Mouse (Mus musculus): ENCODE data around the gene Wipf1. TPM values are rescaled to one million over a fixed set of nuclear protein-coding genes. Genes with fewer than 3 reads are reported as not detected.

The Wipf1 gene
- total and polyA plus RNA-seq, 2 experiments from 2014 or later = 1.7 to 2.9 TPM

GRCm38 (mm10) chr2:73427293-73427692 is 102.2 kb downstream of the Wipf1 start:
- WGBS = 34% methylated on average over 1 of the region's 1 CpGs
- H3K4me2 ChIP-seq (ENCODE audit: low read depth, low read length) = no peak overlapping the region
- no peaks in the 10 kb centered on the region for H3K27me3 ChIP-seq (ENCODE audit: control insufficient read depth, insufficient read depth, low read length)
- TF ChIP-seq CTCF (IDR thresholded peaks at IDR 0.05; ENCODE audit: low read depth) = peak; percentile 57
- TF ChIP-seq EP300 (IDR thresholded peaks at IDR 0.05; ENCODE audit: low read depth) = no peak
- H3K9me3 ChIP-seq (replicated peaks; ENCODE audit: control insufficient read depth, low read length) = no peaks in the 10 kb centered on the region
- no peak overlapping the region for H3K4me3 ChIP-seq (ENCODE audit: low read depth, low read length)
- H3K4me1 ChIP-seq (ENCODE audit: control insufficient read depth, insufficient read depth) = no peaks in the 10 kb centered on the region
- H3K27ac ChIP-seq (ENCODE audit: low read depth) = no peak overlapping the region
- H3K36me3 ChIP-seq (replicated peaks; ENCODE audit: control insufficient read depth, insufficient read depth, low read length) = 0 out of 2 replicates have a peak, but pooled peaks cover 6% of the 10 kb centered on the region
- DNase-seq (ENCODE audit: low spot score) (peak; percentile 43), ATAC-seq (ENCODE audit: insufficient read depth, low read depth) (0 out of 2 replicates have a peak, but pooled peaks have one; percentile 42)
- H3K9ac ChIP-seq (replicated peaks; ENCODE audit: low read depth, low read length) = no peak overlapping the region

- WGBS = 81% methylated on average over 14 of the region's 14 CpGs
- H3K27me3 ChIP-seq (ENCODE audit: control insufficient read depth, insufficient read depth, low read length) = no peaks in the 10 kb centered on the region
- no peak overlapping the region for H3K4me3 ChIP-seq (ENCODE audit: low read depth, low read length)
- H3K27ac ChIP-seq (ENCODE audit: low read depth) = no peak overlapping the region
- ATAC-seq (ENCODE audit: insufficient read depth, low read depth) (no peak), DNase-seq (ENCODE audit: low spot score) (no peak)
- no peaks in the 10 kb centered on the region for H3K36me3 ChIP-seq (replicated peaks; ENCODE audit: control insufficient read depth, insufficient read depth, low read length)
- no peaks in the 10 kb centered on the region for H3K4me1 ChIP-seq (ENCODE audit: control insufficient read depth, insufficient read depth)
- no peak for TF ChIP-seq CTCF (IDR thresholded peaks at IDR 0.05; ENCODE audit: low read depth)
- TF ChIP-seq EP300 (IDR thresholded peaks at IDR 0.05; ENCODE audit: low read depth) = no peak
- H3K9me3 ChIP-seq (replicated peaks; ENCODE audit: control insufficient read depth, low read length) = no peaks in the 10 kb centered on the region
- no peak overlapping the region for H3K9ac ChIP-seq (replicated peaks; ENCODE audit: low read depth, low read length)
- no peak overlapping the region for H3K4me2 ChIP-seq (ENCODE audit: low read depth, low read length)
Measured at GRCm38 (mm10) chr2:73425822-73426221, 103.7 kb downstream of the Wipf1 start.

- Histone ChIP-seq H3K4me3 (ENCODE audit: low read depth, low read length) (no peak overlapping the region), H3K9ac (replicated peaks; ENCODE audit: low read depth, low read length) (no peak overlapping the region), H3K36me3 (replicated peaks; ENCODE audit: control insufficient read depth, insufficient read depth, low read length) (no peaks in the 10 kb centered on the region), H3K4me1 (ENCODE audit: control insufficient read depth, insufficient read depth) (no peaks in the 10 kb centered on the region), H3K27ac (ENCODE audit: low read depth) (no peak overlapping the region), H3K27me3 (ENCODE audit: control insufficient read depth, insufficient read depth, low read length) (0 out of 2 replicates have a peak, but pooled peaks cover 4% of the 10 kb centered on the region), H3K4me2 (ENCODE audit: low read depth, low read length) (no peak overlapping the region), H3K9me3 (replicated peaks; ENCODE audit: control insufficient read depth, low read length) (no peaks in the 10 kb centered on the region)
- TF ChIP-seq CTCF (IDR thresholded peaks at IDR 0.05; ENCODE audit: low read depth) (no peak), EP300 (IDR thresholded peaks at IDR 0.05; ENCODE audit: low read depth) (no peak)
- WGBS = 68% methylated on average over 7 of the region's 7 CpGs
- DNase-seq (ENCODE audit: low spot score) (no peak), ATAC-seq (ENCODE audit: insufficient read depth, low read depth) (no peak)
Measured at GRCm38 (mm10) chr2:73419730-73420129, 109.8 kb downstream of the Wipf1 start.

GRCm38 (mm10) chr2:73419285-73419684 is 110.2 kb downstream of the Wipf1 start:
- Histone ChIP-seq H3K4me2 (ENCODE audit: low read depth, low read length) (no peak overlapping the region), H3K9me3 (replicated peaks; ENCODE audit: control insufficient read depth, low read length) (no peaks in the 10 kb centered on the region), H3K27ac (ENCODE audit: low read depth) (no peak overlapping the region), H3K4me3 (ENCODE audit: low read depth, low read length) (no peak overlapping the region), H3K9ac (replicated peaks; ENCODE audit: low read depth, low read length) (no peak overlapping the region), H3K4me1 (ENCODE audit: control insufficient read depth, insufficient read depth) (no peaks in the 10 kb centered on the region), H3K36me3 (replicated peaks; ENCODE audit: control insufficient read depth, insufficient read depth, low read length) (no peaks in the 10 kb centered on the region), H3K27me3 (ENCODE audit: control insufficient read depth, insufficient read depth, low read length) (0 out of 2 replicates have a peak, but pooled peaks cover 4% of the 10 kb centered on the region)
- WGBS = 26% methylated on average over 4 of the region's 4 CpGs
- ATAC-seq (ENCODE audit: insufficient read depth, low read depth) = peak; percentile 67; the same call in 1 of the 2 replicates
- TF ChIP-seq CTCF (IDR thresholded peaks at IDR 0.05; ENCODE audit: low read depth) (peak; percentile 59), EP300 (IDR thresholded peaks at IDR 0.05; ENCODE audit: low read depth) (no peak)
- DNase-seq (ENCODE audit: low spot score) = no peak

GRCm38 (mm10) chr2:73415892-73416291 is 113.6 kb downstream of the Wipf1 start:
- Histone ChIP-seq H3K36me3 (replicated peaks; ENCODE audit: control insufficient read depth, insufficient read depth, low read length) (no peaks in the 10 kb centered on the region), H3K4me1 (ENCODE audit: control insufficient read depth, insufficient read depth) (no peaks in the 10 kb centered on the region), H3K27ac (ENCODE audit: low read depth) (no peak overlapping the region), H3K9me3 (replicated peaks; ENCODE audit: control insufficient read depth, low read length) (no peaks in the 10 kb centered on the region), H3K9ac (replicated peaks; ENCODE audit: low read depth, low read length) (no peak overlapping the region), H3K4me2 (ENCODE audit: low read depth, low read length) (no peak overlapping the region), H3K27me3 (ENCODE audit: control insufficient read depth, insufficient read depth, low read length) (0 out of 2 replicates have a peak, but pooled peaks cover 4% of the 10 kb centered on the region), H3K4me3 (ENCODE audit: low read depth, low read length) (no peak overlapping the region)
- DNase-seq (ENCODE audit: low spot score) (no peak), ATAC-seq (ENCODE audit: insufficient read depth, low read depth) (no peak)
- 18% methylated on average over 5 of the region's 5 CpGs for WGBS
- no peak for TF ChIP-seq CTCF (IDR thresholded peaks at IDR 0.05; ENCODE audit: low read depth)
- TF ChIP-seq EP300 (IDR thresholded peaks at IDR 0.05; ENCODE audit: low read depth) = no peak

GRCm38 (mm10) chr2:73410076-73410475 is 119.5 kb downstream of the Wipf1 start:
- no peak overlapping the region for H3K9ac ChIP-seq (replicated peaks; ENCODE audit: low read depth, low read length)

More at GRCm38 (mm10) chr2:73410076-73410475, 119.5 kb downstream of the Wipf1 start:
- no peaks in the 10 kb centered on the region for H3K4me1 ChIP-seq (ENCODE audit: control insufficient read depth, insufficient read depth)
- no peak overlapping the region for H3K4me2 ChIP-seq (ENCODE audit: low read depth, low read length)
- DNase-seq (ENCODE audit: low spot score) = no peak
- WGBS = 85% methylated on average over 8 of the region's 8 CpGs
- no peak for ATAC-seq (ENCODE audit: insufficient read depth, low read depth)
- H3K27ac ChIP-seq (ENCODE audit: low read depth) = no peak overlapping the region
- no peaks in the 10 kb centered on the region for H3K9me3 ChIP-seq (replicated peaks; ENCODE audit: control insufficient read depth, low read length)
- no peaks in the 10 kb centered on the region for H3K27me3 ChIP-seq (ENCODE audit: control insufficient read depth, insufficient read depth, low read length)
- TF ChIP-seq CTCF (IDR thresholded peaks at IDR 0.05; ENCODE audit: low read depth) = no peak
- no peak for TF ChIP-seq EP300 (IDR thresholded peaks at IDR 0.05; ENCODE audit: low read depth)
- no peak overlapping the region for H3K4me3 ChIP-seq (ENCODE audit: low read depth, low read length)
- no peaks in the 10 kb centered on the region for H3K36me3 ChIP-seq (replicated peaks; ENCODE audit: control insufficient read depth, insufficient read depth, low read length)

Measured in heart, postnatal 0 days (tissue).